Mouse (Mus musculus) thymus, adult 2 months (tissue): ENCODE measurements at regions not wholly inside any gene's neighbourhood (a gene's known extent, or its start where the extent isn't known, plus 50 kb on each side); places are given as distances from the start of the nearest gene placed in this dataset.

Experiments
- CTCF ChIP-seq: fragments of 200-500 bp; IDR thresholded peaks from 2 replicates; pipeline ENCODE4 v1.5.1; 2012; ENCODE audit warnings: mild to moderate bottlenecking, control low read depth, low read length, moderate library complexity, borderline replicate concordance; ENCODE audit not compliant: control insufficient read depth, poor library complexity, insufficient read depth; ENCODE audit errors: extremely low read depth
- POLR2A ChIP-seq: fragments of 200-500 bp; IDR thresholded peaks from 2 replicates; pipeline ENCODE4 v1.6.1; 2012; ENCODE audit warnings: mild to moderate bottlenecking, low read length, control low read depth, moderate library complexity; ENCODE audit not compliant: control insufficient read depth, poor library complexity, insufficient read depth; ENCODE audit errors: extremely low read depth

GRCm38 (mm10) chr12:77045956-77046355, 84.0 kb upstream of the Max start:
- TF ChIP-seq CTCF (no peak), POLR2A (no peak)
